Mouse (Mus musculus): Measurements from ENCODE around the gene Tmem108.

Gene Tmem108

GRCm38 (mm10) chr9:103761647-103762084 lies at the start of gene Tmem108:
Gene Tmem108, minus strand, starts transcription at chr9:103761837.
- DNase-seq: peak; percentile 77

- DNase-seq: no peak
Observed at GRCm38 (mm10) chr9:103789029-103789428, 27.4 kb upstream of the Tmem108 start.

GRCm38 (mm10) chr9:103784156-103784555 lies 22.5 kb upstream of the Tmem108 start:
- no peak for DNase-seq

- no peak for DNase-seq
Observed at GRCm38 (mm10) chr9:103783276-103783675, 21.6 kb upstream of the Tmem108 start.

- no peak for DNase-seq
Observed at GRCm38 (mm10) chr9:103782306-103782705, 20.7 kb upstream of the Tmem108 start.

GRCm38 (mm10) chr9:103781407-103781806 lies 19.8 kb upstream of the Tmem108 start:
- no peak for DNase-seq

GRCm38 (mm10) chr9:103780598-103780997 lies 19.0 kb upstream of the Tmem108 start:
- no peak for DNase-seq

GRCm38 (mm10) chr9:103778185-103778584 lies 16.5 kb upstream of the Tmem108 start:
- DNase-seq: no peak

- DNase-seq: no peak
Observed at GRCm38 (mm10) chr9:103761151-103761571, 476 bp downstream of the Tmem108 start.

GRCm38 (mm10) chr9:103760356-103760755 lies 1.3 kb downstream of the Tmem108 start:
- no peak for DNase-seq

GRCm38 (mm10) chr9:103759829-103760228 lies 1.8 kb downstream of the Tmem108 start:
- no peak for DNase-seq

- peak; percentile 71 for DNase-seq
Observed at GRCm38 (mm10) chr9:103758930-103759695, 2.5 kb downstream of the Tmem108 start.

- no peak for DNase-seq
Observed at GRCm38 (mm10) chr9:103758246-103758645, 3.4 kb downstream of the Tmem108 start.

GRCm38 (mm10) chr9:103752618-103753017 lies 9.0 kb downstream of the Tmem108 start:
- no peak for DNase-seq

GRCm38 (mm10) chr9:103751568-103751967 lies 10.1 kb downstream of the Tmem108 start:
- no peak for DNase-seq

- no peak for DNase-seq
Observed at GRCm38 (mm10) chr9:103750491-103750890, 11.1 kb downstream of the Tmem108 start.

- DNase-seq: no peak
Observed at GRCm38 (mm10) chr9:103746598-103746997, 15.0 kb downstream of the Tmem108 start.

GRCm38 (mm10) chr9:103740145-103740544 lies 21.5 kb downstream of the Tmem108 start:
- peak; percentile 5 for DNase-seq

GRCm38 (mm10) chr9:103739062-103739461 lies 22.6 kb downstream of the Tmem108 start:
- no peak for DNase-seq

GRCm38 (mm10) chr9:103729716-103730115 lies 31.9 kb downstream of the Tmem108 start:
- no peak for DNase-seq

- DNase-seq: no peak
Observed at GRCm38 (mm10) chr9:103726751-103727462, 34.7 kb downstream of the Tmem108 start.

GRCm38 (mm10) chr9:103725497-103725896 lies 36.1 kb downstream of the Tmem108 start:
- no peak for DNase-seq

- DNase-seq: no peak
Observed at GRCm38 (mm10) chr9:103721486-103721885, 40.2 kb downstream of the Tmem108 start.

- DNase-seq: no peak
Observed at GRCm38 (mm10) chr9:103721081-103721480, 40.6 kb downstream of the Tmem108 start.
